Mouse (Mus musculus) hindbrain, embryonic 16.5 days (tissue): ENCODE data around the gene Olfml1. TPM values are rescaled to one million over a fixed set of nuclear protein-coding genes. Genes with fewer than 3 reads are reported as not detected.

ENCODE experiments used
- ATAC-seq: fragments of 200-750 bp; cut with Nextera tagmentation; 2 replicates; pipeline ENCODE4 v1.8.0; 2017; ENCODE audit warnings: moderate TSS enrichment, moderate library complexity
- H3K27ac ChIP-seq: fragments of 300-500 bp; sonication (generic); 2 replicates; pipeline ENCODE4 v1.5.1; 2014; ENCODE audit warnings: low read depth, mild to moderate bottlenecking, control low read depth, low read length, moderate library complexity
- H3K27me3 ChIP-seq: fragments of 300-500 bp; sonication (generic); replicated peaks from 2 replicates; pipeline ENCODE4 v1.6.1; 2014; ENCODE audit warnings: low read length; ENCODE audit not compliant: control insufficient read depth, insufficient read depth
- H3K36me3 ChIP-seq: fragments of 300-500 bp; sonication (generic); 2 replicates; pipeline ENCODE4 v1.6.1; 2014; ENCODE audit warnings: mild to moderate bottlenecking, low read length, moderate library complexity, mixed read lengths; ENCODE audit not compliant: control insufficient read depth, insufficient read depth
- H3K4me1 ChIP-seq: fragments of 300-500 bp; sonication (generic); 2 replicates; pipeline ENCODE4 v1.6.1; 2014; ENCODE audit warnings: low read depth, low read length; ENCODE audit not compliant: control insufficient read depth, insufficient read depth
- H3K4me2 ChIP-seq: fragments of 300-500 bp; sonication (generic); 2 replicates; pipeline ENCODE4 v1.6.1; 2014; ENCODE audit warnings: mild to moderate bottlenecking, low read length, control low read depth, moderate library complexity
- H3K4me3 ChIP-seq: fragments of 300-500 bp; sonication (generic); 2 replicates; pipeline ENCODE4 v1.5.1; 2014; ENCODE audit warnings: mild to moderate bottlenecking, low read length, control low read depth, moderate library complexity
- H3K9ac ChIP-seq: fragments of 300-500 bp; sonication (generic); 2 replicates; pipeline ENCODE4 v1.6.1; 2014; ENCODE audit warnings: low read depth, mild to moderate bottlenecking, control low read depth, low read length, moderate library complexity
- H3K9me3 ChIP-seq: fragments of 300-500 bp; sonication (generic); 2 replicates; pipeline ENCODE4 v1.6.1; 2014; ENCODE audit warnings: mild to moderate bottlenecking, low read length, moderate library complexity; ENCODE audit not compliant: control insufficient read depth
- WGBS: fragments of 180-500 bp; shearing (Covaris S2); extraction: QIAGEN DNeasy Blood & Tissue Kit; methylation state at CpG from one replicate; pipeline ENCODE4 v1.1.7; 2014; 5-methylcytosine and 5-hydroxymethylcytosine counted together
- polyA plus RNA-seq: library from polyadenylated mRNA; unstranded; fragments of >200 nt; fragmentation: Nextera tagmentation; extraction: Ambion mirVana; gene quantifications from 2 replicates; pipeline ENCODE4 v1.2.1, GENCODE M21; 2015

Gene Olfml1
- polyA plus RNA-seq, 1 experiment from 2014 or later: 4.8 TPM

DNA sequence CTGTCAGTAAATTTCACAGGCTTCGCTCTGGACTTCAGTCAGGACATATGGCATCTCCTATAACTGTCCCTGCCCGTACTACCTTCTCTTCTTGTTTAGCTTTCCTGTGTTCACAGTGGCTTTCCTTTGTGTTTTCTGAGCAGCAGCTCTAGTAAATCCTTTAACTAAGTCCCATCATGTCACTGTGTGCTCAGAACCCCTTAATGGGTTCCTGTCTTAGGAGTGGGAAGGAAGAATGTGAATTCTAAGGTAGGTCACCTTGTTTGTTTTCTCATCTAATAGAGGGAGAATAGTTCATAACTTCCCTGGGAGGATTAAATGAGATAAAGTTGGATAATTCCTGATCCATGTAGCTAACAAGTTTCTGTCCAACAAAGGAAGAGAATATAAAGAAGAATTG lies 57.8 kb downstream of the Olfml1 start, which contains the start of gene 5330417H12Rik:
TSS of gene 5330417H12Rik (minus strand) at position 101 of the 400 bp plus-strand sequence.
- no peak for ATAC-seq
- Histone ChIP-seq H3K9me3 (no peaks in the 10 kb centered on the region), H3K4me3 (no peak within 1 kb of the TSS), H3K4me1 (no peaks in the 10 kb centered on the region), H3K27me3 (no peaks in the 10 kb centered on the region), H3K9ac (no peak within 1 kb of the TSS), H3K36me3 (no peaks in the 10 kb centered on the region), H3K4me2 (no peak within 1 kb of the TSS), H3K27ac (no peak within 1 kb of the TSS)
- WGBS: 92% methylated on average over 2 of the region's 2 CpGs

GRCm38 (mm10) chr7:107625781-107626180 lies 58.5 kb downstream of the Olfml1 start:
- H3K4me3 ChIP-seq: no peak overlapping the region
- H3K27me3 ChIP-seq: no peaks in the 10 kb centered on the region
- no peaks in the 10 kb centered on the region for H3K9me3 ChIP-seq
- H3K27ac ChIP-seq: no peak overlapping the region
- no peak overlapping the region for H3K9ac ChIP-seq
- H3K36me3 ChIP-seq: no peaks in the 10 kb centered on the region
- 86% methylated on average over 6 of the region's 6 CpGs for WGBS
- ATAC-seq: no peak
- no peak overlapping the region for H3K4me2 ChIP-seq
- no peaks in the 10 kb centered on the region for H3K4me1 ChIP-seq

GRCm38 (mm10) chr7:107628383-107628782 lies 61.1 kb downstream of the Olfml1 start:
- Histone ChIP-seq H3K9ac (no peak overlapping the region), H3K4me1 (no peaks in the 10 kb centered on the region), H3K27me3 (no peaks in the 10 kb centered on the region), H3K36me3 (no peaks in the 10 kb centered on the region), H3K27ac (no peak overlapping the region), H3K4me3 (no peak overlapping the region), H3K9me3 (no peaks in the 10 kb centered on the region), H3K4me2 (no peak overlapping the region)
- no peak for ATAC-seq

DNA sequence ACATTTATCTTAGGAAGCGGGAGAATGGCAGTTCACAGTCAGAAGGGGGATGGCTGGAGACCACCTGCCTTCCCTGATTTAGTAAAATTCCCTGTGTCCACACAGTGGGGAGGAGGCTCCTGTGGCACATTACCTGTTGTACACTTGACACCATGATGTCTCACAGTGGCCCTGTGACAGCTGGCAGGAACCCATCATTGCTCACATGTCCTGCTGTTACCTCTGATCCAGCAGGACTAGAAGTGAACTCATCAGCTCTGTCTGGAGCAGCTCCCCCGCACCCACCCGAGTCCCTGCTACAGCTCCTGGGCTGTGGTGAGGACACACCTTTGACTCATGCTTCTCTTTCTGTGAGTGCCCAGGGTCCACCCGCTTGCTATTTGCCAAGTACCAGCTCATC lies 66.0 kb downstream of the Olfml1 start:
- WGBS: 99% methylated on average over 4 of the region's 4 CpGs
- Histone ChIP-seq H3K27me3 (no peaks in the 10 kb centered on the region), H3K4me1 (no peaks in the 10 kb centered on the region), H3K36me3 (no peaks in the 10 kb centered on the region), H3K9ac (no peak overlapping the region), H3K27ac (no peak overlapping the region), H3K9me3 (no peaks in the 10 kb centered on the region), H3K4me2 (no peak overlapping the region), H3K4me3 (no peak overlapping the region)
- no peak for ATAC-seq

- Histone ChIP-seq H3K27ac (no peak overlapping the region), H3K36me3 (no peaks in the 10 kb centered on the region), H3K27me3 (no peaks in the 10 kb centered on the region), H3K4me1 (no peaks in the 10 kb centered on the region), H3K4me3 (no peak overlapping the region), H3K4me2 (no peak overlapping the region), H3K9me3 (no peaks in the 10 kb centered on the region), H3K9ac (no peak overlapping the region)
- 78% methylated on average over 7 of the region's 7 CpGs for WGBS
- ATAC-seq: peak; percentile 82
Observed at GRCm38 (mm10) chr7:107637398-107637797, 70.2 kb downstream of the Olfml1 start.

GRCm38 (mm10) chr7:107638026-107638425 lies 70.8 kb downstream of the Olfml1 start:
- Histone ChIP-seq H3K4me3 (no peak overlapping the region), H3K9ac (no peak overlapping the region), H3K9me3 (no peaks in the 10 kb centered on the region), H3K27ac (0 out of 2 replicates have a peak overlapping the region, but pooled peaks have one; percentile 12), H3K4me1 (0 out of 2 replicates have a peak, but pooled peaks cover 3% of the 10 kb centered on the region), H3K4me2 (no peak overlapping the region), H3K36me3 (no peaks in the 10 kb centered on the region), H3K27me3 (no peaks in the 10 kb centered on the region)
- ATAC-seq: no peak
- WGBS: 89% methylated on average over 5 of the region's 5 CpGs

Other genes with a start within 250 kb of the Olfml1 start
- gene Syt9, start 196.7 kb upstream of the Olfml1 start, polyA plus RNA-seq: 11.6 and 12.9 TPM in 2 replicates
- 3.4 and 3.6 TPM in 2 replicates for gene Ppfibp2, start 27.8 kb downstream of the Olfml1 start, polyA plus RNA-seq
- gene 5330417H12Rik, start 57.7 kb downstream of the Olfml1 start, polyA plus RNA-seq: not detected in 2 replicates
- 0.35 and 0.44 TPM in 2 replicates for gene Cyb5r2, start 190.6 kb downstream of the Olfml1 start, polyA plus RNA-seq
- gene Ovch2, start 233.8 kb downstream of the Olfml1 start, polyA plus RNA-seq: not detected in 2 replicates
- gene Olfr467, start 244.8 kb downstream of the Olfml1 start, polyA plus RNA-seq: not detected in 2 replicates